Mouse (Mus musculus) fat pad, adult 2 months (tissue): Measurements from ENCODE around the gene Hnrnpl.
A peak's percentile ranks its signal among the peaks of the same experiment; 100 is the strongest.

ENCODE experiments used
- DNase-seq: peaks from one replicate; pipeline ENCODE4 v3.0.0-alpha.2; 2011; ENCODE audit warnings: low read depth, low spot score; ENCODE audit errors: extremely low read depth

The Hnrnpl gene

DNA sequence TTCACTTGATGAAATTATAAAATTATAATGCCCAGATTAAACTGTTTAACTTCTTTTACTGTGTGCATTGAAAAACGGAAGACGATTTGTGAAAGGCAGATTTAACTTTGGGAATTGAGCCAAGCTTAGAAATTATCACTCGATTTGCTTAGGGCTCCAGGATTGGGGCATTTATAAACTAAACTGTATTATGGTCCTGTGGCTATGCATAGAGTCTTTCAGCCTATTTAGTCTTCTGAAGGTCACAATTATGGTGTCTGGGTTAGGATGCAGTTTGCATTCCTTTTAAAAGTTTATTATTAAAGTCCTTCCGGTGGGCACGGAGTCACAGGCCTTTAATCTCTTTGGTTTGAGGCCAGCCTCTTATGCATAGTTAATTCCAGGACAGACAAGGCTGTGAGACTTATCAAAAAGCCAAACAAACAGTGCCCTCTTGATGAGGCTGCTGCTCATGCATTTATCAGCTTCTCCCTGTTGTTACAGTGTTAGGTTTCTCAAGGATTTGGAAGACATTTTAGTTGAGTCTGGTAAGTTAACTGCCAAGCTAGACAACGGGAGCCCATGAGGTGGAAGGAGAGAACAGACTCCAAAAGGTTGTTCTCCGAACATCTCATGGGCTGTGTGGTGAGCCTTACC is 3.4 kb downstream of the Hnrnpl start:
- DNase-seq, result no peak

DNA sequence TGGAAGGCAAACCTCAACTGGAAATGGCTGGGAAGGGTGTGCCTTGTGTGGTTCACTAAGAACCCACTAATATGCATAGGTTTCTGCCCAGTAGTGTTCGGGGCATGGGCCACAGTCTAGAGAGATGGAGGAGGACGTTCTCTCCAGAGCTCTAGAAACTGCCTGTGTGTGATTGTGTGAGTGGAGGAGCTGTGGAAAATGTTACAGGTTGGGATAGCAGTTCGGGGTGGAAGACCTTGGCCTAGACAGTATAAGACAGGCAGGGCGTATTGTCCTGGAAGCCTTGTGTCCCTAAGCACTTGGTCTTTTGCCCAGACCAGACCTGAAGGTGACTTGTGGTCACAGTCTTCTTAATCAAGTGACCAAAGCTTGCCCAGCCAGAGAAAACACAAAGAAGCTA is 4.1 kb downstream of the Hnrnpl start:
- no peak for DNase-seq

DNA sequence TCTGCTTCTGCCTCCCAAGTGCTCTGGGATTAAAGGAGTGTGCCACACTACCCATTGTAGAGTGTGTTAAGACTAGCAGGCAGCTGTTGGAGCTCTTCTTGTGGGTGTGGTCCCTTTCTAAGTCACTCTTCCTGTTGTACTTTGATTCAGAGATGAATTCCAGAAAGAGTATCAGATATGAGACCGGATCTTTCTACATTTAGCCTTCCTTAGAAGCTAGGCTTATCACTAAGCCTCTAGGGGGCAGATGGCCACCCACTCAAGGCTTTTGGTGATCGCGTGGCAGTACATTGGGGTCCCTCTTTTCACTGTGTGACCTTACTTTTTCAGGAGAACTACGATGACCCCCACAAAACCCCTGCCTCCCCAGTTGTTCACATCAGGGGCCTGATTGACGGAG is 4.6 kb downstream of the Hnrnpl start:
- DNase-seq, result no peak

DNA sequence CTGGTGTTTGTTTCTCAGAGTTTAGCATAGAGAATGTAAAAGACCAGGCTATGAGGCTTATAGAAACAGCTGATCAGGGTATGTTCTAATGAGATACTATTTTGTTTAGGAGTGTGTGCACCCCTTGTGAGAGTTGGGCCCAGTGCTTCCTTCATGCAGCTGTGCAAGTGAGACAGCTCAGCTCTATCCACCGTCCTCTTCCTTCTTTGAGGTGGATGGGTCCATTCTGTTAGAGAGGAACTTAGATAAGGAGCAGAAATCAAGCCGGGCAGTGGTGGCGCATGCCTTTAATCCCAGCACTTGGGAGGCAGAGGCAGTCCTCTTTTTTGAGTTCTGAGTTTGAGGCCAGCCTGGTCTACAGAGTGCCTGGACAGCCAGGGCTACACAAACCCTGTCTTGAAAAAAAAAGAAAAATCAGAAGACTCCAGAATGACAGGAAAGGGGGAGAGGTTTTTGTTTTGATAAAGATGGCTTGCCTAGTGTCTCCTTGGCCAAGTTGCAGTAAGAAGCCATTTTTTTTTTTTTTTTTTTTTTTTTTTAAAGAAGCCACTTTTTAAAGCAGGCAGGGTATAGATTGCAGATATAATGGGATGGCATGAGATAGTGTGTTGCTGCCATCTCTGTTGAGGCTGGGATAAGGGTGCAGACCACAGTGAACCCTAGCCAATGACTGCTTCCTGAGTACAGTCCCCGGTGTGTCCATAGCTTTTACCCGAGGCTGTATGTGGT is 6.1 kb downstream of the Hnrnpl start:
- no peak for DNase-seq

DNA sequence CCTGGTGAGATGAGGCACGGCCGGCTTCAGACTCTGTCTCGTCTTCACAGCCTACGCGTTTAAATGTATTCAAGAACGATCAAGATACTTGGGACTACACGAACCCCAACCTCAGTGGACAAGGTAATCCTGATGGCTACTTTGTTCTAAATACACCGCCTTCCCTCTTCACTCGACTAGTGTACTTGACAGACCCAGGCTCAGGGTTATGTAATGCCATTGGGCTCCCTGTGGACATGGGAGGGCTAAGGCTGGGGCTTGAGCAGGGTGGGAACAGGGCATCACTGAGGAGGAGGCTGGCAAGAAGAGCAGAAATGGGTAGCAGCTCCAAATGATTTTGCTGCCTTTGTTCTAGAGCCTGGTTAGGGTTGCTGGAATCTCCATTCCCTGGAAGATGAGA is 6.9 kb downstream of the Hnrnpl start:
- DNase-seq, result no peak

DNA sequence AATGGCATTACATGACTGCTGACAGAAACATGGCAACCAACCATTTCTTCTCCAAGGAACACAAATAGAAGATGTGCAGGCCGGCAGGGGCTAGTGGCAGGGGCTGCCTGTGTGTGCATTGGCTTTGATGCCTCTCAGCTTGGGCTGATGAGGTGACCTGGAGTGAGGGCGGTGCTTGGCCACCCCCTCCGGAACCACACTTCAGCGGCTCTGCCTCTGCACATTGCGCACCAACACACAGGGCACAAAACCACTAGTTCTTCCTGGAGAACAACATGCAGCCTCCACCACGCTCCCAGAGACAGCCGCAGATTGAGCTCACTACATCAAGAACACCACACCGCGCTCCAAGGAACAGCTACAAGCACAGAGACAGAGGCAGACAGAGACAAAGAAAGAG is 7.9 kb downstream of the Hnrnpl start:
- no peak for DNase-seq

DNA sequence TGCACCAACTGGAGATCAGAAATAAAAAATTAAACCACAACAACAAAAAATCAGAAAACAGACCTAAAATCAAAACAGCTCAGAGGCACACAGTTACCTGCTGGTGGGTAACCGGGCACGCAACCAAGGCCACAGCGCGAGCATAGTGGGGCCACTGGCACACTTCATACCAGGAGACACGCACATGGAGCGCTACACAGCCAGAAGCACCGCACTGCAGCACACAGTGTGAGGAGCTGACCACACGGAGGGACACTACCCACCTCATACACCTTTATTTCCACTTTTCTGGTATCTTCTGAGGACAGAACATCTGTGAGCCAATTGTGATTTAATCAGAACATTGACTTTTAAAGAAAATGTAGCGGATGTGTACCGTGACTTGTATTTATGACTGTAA is 8.6 kb downstream of the Hnrnpl start:
- DNase-seq, result no peak

DNA sequence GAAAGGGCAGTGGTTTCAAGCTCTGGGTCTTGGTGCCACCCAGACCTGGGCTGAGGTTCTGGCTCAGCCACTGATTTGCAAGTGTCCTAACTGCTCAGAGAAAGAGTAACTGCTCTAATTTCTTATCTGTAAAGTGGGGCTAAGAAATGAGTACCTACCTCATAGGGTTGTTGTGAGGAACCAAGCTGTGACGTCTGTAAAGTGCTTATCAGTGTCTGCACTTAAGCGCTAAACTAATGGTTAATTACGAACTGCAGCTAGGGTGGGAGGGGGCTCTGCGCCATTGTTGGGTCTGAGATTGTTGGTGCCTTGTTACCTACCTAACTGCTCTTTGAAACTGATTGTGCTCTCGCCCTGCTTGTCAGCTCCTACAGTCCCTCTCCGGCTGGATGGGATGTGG is 9.2 kb downstream of the Hnrnpl start:
- DNase-seq, result no peak

DNA sequence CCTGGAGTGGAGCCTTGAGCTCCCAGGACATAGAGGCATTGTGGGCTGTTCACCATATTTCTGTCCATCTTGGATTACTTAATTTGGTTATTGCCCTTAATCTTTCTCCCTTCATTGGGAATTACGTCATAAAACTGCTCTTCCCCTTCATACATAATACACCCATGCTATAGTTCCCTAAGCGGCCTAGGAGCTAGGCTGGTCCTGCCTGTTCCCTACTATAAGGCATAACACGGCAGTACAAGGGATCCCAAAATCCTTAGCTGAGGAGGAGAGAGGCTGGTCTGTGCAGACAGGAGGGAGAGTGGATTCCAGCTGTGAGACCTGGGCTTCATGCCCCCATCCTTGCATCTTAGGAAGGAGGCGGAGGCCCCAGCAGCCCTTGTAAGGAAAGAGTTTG is 9.6 kb downstream of the Hnrnpl start:
- no peak for DNase-seq

DNA sequence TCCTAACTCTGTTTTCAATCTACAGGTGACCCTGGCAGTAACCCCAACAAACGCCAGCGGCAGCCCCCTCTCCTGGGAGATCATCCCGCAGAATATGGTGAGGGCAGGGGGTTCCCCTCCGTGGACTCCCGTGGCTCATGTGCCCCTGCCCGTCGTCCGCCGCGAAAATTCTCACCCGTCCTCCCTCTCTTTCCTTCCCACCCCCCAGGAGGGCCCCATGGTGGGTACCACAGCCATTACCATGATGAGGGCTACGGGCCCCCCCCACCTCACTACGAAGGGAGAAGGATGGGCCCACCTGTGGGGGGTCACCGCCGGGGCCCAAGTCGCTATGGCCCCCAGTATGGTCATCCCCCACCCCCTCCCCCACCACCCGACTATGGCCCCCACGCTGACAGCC is 10.1 kb downstream of the Hnrnpl start:
- DNase-seq, result no peak

DNA sequence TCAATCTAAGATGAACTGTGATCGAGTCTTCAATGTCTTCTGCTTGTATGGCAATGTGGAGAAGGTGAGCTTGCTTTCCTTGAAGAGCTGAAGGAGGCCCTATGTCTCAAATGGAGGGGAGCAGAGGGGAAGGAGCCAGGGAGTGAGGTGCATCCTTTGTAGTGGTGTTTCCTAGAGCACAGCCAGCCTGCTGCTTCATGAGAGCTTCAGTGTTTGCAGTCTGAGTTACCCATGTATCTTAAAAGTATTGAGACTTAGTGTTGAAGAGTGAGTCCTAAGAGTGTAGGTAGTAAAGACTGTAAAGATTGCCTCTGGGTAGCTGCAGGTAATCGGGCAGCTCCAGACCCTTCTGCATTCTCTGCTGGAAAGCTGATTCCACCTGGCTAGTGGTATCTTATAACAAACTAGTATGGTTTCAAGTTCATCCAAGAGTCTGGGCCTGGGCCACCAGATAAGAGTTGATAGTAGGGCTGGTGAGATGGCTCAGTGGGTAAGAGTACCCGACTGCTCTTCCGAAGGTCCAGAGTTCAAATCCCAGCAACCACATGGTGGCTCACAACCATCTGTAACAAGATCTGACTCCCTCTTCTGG is 10.6 kb downstream of the Hnrnpl start:
- DNase-seq, result no peak

DNA sequence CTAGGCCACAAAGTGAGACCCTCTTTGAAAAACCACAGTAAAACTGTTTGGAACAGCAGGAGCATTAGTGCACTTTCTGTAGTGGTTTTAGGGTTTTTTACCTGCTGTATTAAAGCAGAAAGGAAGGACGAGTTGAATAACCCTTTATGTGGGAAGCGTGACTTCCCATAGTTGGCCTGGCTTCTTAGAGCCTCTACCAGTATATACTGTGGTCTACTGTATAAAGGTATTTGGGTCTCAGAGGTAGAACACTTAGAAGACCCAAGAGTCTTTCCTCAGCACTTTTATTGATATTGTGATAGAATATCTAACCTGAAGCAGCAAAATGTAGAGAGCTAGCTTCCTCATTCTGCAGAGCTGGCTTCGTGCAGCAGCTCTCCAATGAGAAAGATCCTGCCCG is 11.2 kb downstream of the Hnrnpl start:
- no peak for DNase-seq

DNA sequence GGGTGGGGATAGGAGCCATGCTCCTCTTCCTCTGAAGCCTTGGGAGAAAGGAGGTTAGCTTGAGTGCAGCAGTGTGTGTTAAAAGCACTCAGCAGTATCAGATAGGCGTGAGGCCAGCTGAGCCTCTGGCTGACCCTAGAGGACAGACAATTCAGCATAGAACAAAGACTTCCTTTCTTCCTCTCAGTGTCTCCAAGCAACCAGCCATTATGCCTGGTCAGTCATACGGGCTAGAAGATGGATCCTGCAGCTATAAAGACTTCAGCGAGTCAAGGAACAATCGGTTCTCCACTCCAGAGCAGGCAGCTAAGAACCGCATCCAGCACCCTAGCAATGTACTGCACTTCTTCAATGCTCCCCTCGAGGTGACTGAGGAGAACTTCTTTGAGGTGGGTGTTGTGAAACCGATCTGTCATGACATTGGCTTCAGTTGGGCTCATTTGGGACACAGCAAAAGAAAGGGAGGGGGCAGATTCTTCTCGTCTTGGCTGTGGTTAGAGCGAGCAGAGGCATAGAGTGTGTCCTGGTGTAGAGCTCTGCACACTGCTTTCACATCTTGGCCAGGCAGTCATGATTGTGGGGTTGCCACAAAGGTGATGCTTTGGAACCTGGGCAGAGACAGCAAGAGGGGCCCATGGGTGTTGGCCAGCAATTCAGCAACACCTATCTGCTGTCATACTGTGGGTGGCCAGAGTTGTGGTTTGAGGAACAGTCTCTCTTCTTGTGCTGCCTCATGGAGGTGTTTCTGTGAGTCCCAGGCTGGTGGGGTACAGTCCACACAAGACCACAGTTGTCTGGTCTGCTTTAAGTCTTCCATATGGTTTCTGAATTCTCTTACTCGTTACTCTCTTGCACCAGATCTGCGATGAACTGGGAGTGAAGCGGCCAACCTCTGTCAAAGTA is 12.3 kb downstream of the Hnrnpl start:
- DNase-seq, result no peak

DNA sequence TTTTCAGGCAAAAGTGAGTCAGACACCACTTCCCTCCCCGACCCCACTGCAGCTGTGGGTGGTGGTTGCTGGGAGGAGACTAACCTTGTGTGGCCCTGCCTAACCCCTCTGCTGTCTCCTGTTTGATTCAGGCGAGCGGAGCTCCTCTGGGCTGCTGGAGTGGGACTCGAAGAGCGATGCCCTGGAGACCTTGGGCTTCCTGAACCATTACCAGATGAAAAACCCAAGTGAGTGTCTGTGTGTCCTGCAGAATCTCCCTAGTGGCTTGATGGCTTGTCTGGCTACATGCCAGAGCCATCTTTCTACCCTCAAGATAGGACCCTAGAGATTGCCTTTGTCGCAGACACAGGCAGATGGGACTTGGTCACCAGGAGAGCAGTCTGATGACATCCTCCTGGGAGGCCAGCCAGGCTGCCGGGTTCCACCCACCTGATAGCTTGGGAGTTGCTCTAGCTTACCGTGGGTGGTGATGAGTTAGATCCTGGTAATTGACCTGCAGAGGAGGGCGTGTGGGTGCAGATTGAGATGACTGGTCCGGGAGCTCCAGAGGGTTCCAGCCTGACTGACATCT is 13.0 kb downstream of the Hnrnpl start:
- DNase-seq, result no peak

DNA sequence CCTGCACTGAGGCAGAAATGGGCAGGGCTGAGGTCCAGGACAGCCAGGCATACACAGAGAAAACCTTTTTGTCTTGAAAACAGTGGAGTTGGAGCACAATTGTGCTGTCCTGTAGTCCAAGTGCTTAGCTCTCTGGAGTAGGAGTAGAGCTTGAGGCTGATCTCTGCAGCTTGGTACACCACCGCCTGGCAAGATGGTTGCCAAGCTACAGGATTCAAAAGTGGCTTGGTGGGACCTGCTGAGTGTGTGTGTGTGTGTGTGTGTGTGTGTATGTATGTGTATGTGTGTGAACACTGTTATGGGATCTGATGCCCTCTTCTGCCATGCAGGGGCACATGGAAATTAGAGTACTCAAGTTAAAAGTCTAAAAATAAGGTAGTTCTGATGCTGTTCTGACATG is 14.2 kb downstream of the Hnrnpl start:
- no peak for DNase-seq

DNA sequence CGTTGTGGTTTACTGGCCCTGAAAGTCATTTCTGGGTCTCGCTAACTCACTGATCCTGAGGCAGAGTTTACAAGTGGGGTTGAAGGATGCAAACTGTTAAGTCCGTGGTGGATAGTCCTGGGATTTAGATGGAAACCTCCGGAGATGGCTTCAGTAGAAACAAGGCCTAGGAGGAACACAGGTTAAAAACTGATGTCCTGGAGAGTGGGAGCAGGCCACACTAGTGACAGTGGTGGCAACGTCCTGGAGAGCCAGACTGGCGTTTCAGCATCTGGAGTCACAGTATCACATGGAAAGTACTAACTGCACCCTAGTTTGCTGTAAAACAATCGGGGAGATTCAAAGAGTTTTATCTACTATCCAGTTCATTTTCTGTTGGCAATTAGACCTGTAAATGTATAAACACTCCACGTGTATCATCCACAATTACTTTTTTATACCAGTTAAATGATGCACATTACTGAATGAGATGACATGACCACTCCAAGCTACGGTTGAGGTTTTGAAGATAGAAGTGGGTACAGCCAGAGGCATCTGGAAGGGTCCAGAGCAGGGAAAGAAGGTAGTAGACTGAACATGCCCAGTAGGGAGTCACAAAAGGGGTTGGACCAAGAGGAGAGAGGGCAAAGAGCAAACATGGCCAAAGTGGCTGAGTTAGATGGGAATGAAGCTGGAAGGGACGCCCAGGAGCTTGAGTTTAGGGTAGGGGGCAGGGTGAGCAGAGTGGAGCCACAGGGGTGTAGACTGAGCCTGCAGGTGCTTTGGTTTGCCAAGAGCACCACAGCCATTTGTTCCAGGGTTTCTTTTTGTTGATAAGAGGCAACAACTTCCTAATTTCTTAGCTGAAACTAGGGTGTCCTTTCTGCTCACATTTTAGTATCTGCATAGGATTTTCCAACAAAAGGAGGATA is 14.9 kb downstream of the Hnrnpl start:
- DNase-seq, result no peak

DNA sequence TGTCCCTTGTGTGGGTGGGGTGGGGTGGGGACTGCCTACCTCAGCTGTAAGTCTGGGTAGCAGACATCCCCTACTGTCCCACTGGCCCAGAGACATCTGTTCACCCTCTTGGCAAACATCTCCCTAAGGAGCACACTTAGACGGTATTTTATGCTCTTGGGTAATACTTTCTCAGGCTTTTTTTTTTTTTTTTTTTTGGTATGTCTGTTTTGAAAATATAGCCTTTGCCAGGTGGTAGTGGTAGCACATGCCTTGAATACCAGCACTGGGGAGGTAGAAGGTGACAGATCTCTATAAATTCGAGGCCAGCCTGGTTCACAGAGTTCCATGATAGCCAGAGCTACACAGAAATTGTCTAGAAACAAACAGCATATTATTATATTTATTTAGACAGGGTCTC is 15.6 kb downstream of the Hnrnpl start:
- DNase-seq, result no peak

DNA sequence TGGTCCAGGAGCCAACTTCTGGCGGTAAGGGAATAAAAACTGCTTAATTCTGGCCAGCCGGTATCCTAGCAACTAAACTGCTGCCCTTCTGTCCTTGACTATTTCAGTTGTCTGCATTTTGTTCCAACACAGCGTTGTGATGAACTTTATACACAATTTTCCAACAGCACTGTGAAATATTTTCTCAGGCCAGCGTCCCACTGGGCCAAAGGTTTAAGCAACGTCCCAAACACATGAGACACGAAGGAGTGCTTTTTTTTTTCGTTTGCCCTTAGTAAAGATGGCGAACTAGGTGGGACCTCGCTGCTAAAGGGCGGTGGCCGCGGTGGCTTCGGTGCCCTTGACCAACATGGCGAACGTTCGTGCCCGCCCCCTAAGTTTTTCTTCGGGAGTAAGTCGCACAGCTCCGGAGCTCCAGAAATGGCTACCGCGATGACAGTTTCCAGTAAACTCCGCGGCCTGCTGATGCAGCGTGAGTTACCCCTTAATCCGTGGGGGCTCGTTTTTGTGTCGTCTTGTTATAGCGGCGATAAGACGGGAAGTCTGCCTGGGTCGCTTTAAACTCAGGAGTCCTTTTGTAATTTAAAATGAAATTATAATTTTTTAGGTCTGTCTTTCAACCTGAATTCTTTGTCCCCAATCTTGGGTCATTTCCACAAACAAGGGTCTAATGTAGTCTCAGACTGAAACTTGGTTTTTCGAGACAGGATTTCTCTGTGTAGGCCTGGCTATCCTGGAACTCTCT is 16.8 kb downstream of the Hnrnpl start, which contains the start of gene Ech1:
TSS of gene Ech1 (plus strand) at position 277 of the 745 bp plus-strand sequence.
- DNase-seq, result peak; percentile 99

DNA sequence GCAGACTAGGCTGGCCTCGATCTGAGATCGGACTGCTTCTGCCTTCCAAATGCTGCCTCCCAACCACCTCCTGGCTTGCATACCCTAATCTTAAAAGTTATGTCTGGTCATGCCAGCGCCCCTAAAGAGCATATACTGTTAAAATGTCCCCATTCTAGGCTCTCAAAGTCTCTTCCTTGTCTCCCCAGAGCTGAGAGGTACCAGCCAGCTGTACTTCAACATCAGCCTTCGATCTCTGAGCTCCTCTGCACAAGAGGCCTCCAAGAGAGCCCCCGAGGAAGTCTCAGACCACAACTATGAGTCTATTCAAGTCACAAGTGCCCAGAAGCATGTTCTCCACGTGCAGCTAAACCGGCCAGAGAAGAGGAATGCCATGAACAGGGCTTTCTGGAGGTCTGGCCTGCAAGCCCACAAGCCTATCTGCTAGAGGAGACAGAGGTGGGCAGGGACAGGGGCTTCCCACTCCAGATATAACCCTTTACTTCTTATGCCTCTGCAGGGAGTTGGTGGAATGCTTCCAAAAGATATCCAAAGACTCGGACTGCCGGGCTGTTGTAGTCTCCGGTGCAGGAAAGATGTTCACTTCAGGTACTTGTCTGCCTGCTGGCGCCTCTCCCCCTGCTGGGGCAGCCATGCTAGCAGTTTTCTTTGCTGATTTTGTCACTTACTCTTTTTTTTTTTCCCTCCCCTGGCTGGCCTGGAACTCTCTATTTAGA is 17.5 kb downstream of the Hnrnpl start:
- no peak for DNase-seq
